Mouse (Mus musculus) ovary, postnatal 36 days (tissue): ENCODE data around the gene Nrarp.

Experiments
- DNase-seq: peaks from one replicate; pipeline ENCODE4 v3.0.0; 2022; ENCODE audit warnings: low spot score, mixed read lengths

Nrarp gene

DNA sequence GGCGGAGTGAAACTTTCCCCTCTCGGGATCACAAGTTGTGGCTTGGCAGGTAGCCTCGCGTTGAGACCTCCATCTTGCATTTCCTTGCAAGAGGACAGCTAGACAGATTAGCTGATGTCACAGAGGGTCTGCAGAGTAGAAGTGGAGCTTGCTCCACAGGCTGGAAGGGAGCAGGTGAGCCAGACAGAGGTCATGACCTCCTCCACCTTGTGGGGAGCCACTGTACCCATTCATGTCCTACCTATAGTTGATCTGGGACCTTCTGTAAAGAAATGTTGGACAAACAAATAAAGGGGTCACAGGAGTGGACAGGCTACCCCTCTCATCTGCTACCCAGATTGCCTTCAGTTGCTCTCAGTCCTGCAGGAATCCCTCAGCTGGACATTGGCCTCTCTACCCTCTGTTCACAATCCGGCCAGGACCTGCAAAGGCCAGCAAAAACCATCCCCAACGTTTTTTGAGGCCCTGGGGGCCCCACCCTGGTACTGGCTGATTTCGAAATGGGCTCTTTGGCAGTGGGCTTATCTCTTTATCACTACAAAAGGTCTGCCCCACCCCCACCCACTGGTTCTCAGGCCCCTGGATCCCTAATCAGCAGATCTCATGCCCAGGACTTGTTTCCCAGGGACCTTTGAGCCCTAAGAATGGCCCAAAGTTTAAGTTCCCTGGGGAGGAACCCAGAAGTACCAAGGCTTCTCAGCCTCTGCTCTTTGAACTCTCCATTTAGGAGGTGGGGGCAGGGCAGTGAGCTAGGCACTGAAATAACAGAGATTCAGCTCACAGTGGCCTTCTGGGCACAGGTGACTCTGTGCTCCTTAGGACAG, 5.5 kb upstream of the Nrarp start:
- no peak for DNase-seq

- no peak for DNase-seq
Measured at GRCm38 (mm10) chr2:25175690-25176078, 4.9 kb upstream of the Nrarp start.

- no peak for DNase-seq
Measured at GRCm38 (mm10) chr2:25176573-25176972, 4.0 kb upstream of the Nrarp start.

- no peak for DNase-seq
Measured at GRCm38 (mm10) chr2:25177076-25177475, 3.5 kb upstream of the Nrarp start.

- DNase-seq = no peak
Measured at GRCm38 (mm10) chr2:25177685-25178084, 2.9 kb upstream of the Nrarp start.

DNA sequence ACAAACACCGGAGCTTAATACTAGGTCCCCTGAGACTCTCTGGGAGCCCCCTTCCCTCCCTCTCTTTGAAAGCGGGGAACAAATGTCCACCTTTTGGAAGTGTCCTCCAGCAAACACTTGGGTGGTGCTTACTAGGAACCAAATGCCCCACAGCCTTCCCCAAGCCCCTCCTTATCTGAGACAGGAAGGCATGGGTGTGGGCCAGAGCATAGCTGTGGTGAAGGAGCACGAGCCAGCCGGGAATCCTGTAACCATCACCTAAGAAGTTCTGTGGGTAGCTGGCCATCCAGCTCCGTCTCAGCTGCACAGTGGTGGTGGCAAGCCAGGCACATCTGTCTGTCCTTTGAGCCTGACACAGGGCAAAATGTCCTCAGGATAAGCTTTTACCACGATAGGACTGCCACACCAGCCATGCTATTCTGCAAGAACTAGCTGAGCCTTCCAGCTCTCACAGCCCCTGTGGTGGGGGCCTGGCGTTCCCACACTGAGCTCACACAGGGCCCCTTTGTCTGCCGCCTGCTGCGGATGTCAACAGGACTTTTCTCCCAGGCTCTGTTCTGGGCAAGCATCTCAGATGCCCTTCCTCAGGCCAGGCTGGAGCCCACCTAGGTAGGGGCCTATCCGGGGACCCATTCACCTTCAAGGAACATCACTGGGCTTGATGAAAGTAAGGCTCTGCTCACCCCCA, 2.1 kb upstream of the Nrarp start:
- DNase-seq = no peak

GRCm38 (mm10) chr2:25179566-25180217, 866 bp upstream of the Nrarp start:
- no peak for DNase-seq

- DNase-seq = peak; percentile 33
Measured at GRCm38 (mm10) chr2:25180973-25181890, 674 bp downstream of the Nrarp start.

DNA sequence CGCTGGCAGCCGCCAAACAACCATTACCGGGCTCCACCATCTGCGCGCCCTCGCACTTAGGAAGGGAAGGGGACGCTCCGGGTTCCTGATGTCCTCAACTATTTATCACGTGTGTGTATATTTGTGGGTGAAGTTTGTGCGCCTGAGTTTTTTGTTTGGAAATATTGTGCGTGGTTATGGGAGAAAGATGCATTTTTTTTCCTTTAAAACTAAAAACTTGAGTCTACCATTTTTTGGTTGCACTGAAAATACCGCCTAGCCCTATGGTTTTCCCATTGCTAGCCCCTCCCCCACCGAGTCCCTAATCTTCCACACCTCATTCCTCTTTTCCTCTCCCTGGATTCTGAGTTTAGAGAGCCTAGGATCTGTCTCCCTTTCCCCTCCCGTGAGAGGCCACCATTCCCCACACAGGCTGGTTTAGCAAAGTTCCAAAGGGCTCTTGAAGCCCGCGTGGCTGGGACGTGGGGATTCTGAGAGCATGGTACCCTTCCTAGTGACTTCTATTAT, 1.4 kb downstream of the Nrarp start:
- no peak for DNase-seq

- DNase-seq = no peak
Measured at GRCm38 (mm10) chr2:25182664-25183063, 2.1 kb downstream of the Nrarp start.

DNA sequence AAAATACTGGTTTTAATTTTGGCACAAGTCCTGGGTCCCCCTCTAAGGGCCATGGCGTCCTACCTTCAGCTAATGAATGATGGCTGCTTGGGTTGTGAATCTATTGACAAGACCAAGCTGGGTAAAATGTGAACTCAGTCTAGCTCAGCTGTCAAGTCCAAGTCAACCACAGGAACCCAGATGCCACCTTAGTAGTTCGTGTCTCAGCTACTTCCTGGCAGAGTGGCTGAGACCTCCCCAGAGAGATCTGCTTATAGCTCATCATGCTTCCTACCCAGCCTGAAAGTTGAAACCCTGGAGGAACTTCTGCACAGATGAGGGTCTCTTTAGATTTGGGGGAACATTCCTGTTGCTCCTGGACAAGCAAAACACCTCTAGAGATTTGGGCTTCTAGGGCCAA, 2.8 kb downstream of the Nrarp start:
- DNase-seq = no peak

GRCm38 (mm10) chr2:25184496-25184895, 3.9 kb downstream of the Nrarp start:
- no peak for DNase-seq

DNA sequence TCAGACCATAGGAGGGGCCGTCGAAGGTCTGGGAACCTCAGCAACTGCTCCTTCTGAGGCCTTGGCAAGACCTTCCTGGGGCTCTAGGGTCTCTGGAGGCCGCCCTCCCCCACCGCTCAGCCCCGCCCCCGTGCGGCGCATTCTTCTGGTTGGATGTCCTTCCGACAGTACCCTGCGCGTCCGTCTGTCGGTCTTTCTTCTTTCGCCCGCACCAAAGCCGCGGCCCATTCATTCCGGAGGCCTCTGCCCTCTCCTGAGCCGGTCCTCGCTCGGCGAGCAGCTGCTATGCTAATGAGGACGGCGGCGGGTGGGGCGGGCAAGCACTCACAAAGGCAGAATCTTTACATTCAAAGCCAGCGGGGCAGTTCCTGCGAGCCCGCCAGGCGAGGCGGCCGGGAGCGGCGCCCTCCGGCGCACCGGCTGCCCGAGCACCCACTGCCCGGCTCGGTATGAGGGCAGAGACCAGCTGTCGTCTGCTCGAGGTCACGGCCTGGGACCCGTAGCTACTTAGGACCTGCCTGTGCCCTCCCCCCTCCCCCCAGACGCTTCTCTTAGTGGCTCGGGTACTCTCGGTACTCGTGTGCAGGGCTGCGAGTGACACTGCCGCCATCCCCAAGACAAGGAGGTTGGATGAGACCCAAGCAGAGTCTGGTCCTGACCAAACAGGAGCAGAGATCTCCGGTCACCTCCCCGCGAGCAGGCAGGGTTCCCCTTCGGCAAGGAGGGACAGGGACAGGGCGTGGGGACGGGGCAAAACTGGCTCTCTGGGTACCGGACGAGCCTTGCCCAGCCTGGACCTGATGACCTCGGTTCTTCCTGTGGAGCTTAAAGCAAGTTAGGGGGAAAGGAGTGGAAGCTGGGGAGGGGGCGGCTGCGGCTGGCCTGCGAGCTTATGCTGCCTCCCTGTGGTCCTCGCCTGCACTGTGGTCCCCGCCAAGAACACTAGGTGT, 5.3 kb downstream of the Nrarp start:
- DNase-seq = peak; percentile 54

DNA sequence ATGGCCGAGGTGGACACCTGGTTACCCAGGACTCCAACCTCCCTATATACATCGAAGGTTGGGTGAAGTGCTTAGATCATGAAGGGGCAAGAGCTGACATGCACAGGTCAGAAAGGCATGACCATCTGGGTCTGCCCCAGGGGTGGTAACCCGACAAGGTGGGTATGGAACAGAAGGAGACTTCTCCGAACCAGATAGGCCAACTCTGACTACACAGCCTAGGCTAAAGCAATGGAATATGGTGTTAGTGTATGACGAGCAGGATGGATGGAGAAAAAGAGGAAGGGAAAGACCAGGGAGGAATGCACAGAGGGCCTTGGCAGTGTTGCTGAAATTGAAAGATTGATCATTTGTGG, 6.0 kb downstream of the Nrarp start:
- DNase-seq = no peak

GRCm38 (mm10) chr2:25187841-25188240, 7.3 kb downstream of the Nrarp start:
- no peak for DNase-seq

- peak; percentile 78 for DNase-seq
Measured at GRCm38 (mm10) chr2:25193330-25193770, 12.8 kb downstream of the Nrarp start.

- DNase-seq = no peak
Measured at GRCm38 (mm10) chr2:25194006-25194405, 13.4 kb downstream of the Nrarp start.

DNA sequence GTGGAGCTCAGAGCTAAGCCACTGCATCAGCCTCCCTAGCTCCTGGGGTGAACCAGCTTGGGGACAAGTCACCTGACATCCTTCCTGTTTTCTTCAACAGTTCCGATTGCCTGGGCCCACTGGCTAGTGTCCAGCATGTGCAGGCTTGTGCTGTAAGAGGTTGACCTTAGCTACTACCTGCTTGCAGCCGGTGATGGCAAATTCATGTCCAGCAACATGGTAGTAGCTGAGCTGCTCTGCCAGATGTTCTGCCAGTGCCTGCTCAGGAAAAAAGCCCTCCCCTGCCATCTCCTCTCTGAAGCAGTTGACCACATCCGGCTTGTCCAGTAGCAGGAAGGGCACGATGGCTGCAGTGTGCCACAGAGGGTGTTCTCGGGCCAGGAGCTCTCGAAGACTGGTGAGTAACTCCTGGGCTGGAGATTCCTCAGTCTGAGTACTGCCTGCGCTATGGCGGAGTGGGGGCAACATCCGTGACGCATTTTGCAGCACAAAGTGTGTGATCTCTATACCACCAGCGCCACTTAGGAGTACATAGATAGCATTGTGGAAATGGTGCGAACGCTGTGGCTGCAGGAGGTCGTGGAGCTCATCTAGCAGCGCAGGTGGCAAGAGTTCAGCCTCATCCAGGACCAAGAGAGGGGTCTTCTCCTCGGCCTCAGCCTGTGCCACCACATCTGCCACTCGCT, 14.1 kb downstream of the Nrarp start:
- DNase-seq = no peak

DNA sequence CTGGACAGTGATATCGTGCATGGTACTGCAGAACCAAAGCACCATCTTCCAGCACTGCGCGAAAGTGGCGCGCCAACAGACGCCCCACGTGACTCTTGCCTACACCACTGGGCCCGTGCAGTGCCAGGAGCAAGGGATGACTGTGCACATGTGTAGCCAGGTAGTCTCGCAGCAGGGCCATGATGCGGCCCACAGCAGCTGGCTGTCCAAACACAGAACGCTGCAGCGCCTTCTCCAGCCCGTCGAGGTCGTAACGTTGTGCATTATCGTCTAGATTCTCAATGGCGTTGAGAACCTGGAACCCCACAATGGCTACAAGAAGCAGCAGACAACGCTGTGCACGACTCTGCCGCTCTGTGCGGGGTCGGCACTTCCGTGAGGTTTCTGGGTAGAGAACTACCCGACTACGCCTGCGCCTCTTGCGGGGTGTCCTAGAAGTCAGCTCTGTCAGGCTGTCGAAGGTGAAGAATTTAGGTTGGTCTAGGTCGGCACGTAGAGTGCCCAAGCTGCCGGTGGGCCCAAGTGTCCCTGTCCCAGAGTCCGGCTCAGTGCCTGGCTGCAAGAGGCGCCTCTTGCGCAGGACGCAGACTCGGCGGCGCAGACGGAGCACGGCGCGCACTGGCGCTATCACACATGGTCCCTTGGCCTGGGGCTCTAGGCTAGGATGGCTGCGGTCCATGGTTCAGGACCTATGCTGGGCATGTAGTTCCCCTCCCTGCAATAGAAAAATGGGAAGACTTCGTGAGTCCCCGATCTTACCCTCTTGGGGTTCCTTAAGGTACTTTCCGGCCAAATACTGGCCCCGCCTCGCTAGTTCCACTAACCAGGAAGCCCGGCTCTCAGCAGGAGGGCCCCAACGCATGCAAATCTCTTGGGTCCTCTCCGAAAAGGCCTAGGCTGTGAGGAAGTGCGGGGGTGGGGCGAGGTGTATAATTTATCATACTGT, 14.9 kb downstream of the Nrarp start:
- peak; percentile 48 for DNase-seq
